In the genomic region with DNA sequence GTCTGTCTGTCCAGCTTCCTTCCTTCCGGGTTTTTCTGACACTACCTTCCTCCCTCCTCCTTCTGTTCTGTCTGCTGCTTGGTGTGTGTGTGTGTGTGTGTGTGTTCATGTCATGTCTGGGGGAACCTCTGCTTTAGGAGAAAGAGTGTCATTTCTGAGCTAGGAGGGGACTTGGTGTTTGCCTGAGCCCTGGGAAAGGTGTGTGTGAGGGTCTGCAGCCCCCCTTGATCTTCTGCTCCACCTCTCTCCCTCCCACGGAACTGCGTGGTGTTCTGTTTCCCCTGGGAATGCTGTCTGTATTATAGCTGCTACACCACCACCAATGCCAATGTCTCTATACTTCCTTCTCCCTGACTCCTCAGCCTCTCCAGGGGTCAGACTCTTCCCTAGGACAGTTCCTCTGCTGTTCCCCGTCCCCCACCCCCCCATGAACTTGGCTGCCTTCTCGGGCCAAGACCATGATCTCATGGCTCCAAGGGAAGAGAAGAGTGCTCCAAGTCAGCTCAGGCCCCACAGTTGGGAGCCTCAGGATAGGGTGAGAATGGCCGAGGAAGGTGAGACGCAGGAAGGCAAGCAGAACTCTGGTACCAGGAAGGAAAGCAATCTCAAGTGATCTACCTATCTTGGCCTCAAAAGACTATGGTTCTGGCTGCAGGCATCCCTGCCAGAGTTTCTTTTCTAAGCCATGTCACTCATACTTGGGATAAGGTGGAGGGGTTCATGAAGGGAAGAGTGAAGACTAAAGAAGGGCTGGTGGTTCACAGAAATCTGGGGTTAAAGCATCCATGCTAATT, we compare ENCODE assay signal across 9 mouse cellular contexts. TPM values are rescaled to one million over a fixed set of nuclear protein-coding genes. Genes with fewer than 3 reads are reported as not detected.
DNase-seq lines count a peak whose midpoint lies in the region; ATAC-seq and TF ChIP-seq lines count a peak whose summit lies in the region.
"Had no signal": no experiment of that assay in that cellular context is flagged by ENCODE, and none has a peak within 500 bp of the region (broad histone marks: within the 10 kb centered on the region; RNA-seq: fewer than 3 reads in every experiment).

No protein-coding gene starts in this region.

- no peaks in the 10 kb centered on the region for H3K9me3 ChIP-seq in heart, embryonic 15.5 days (replicated peaks)
- no peaks in the 10 kb centered on the region for H3K9me3 ChIP-seq in liver, embryonic 11.5 days (ENCODE audit: control insufficient read depth, low read length)
- H3K9me3 ChIP-seq in stomach, postnatal 0 days (ENCODE audit: control insufficient read depth, low read length) = no peaks in the 10 kb centered on the region

- peak overlapping the region; percentile 85 for H3K4me2 ChIP-seq in heart, embryonic 15.5 days
- H3K4me2 ChIP-seq in liver, embryonic 11.5 days = peak overlapping the region; percentile 84
- H3K4me2 ChIP-seq in stomach, postnatal 0 days (replicated peaks; ENCODE audit: low read depth) = peak overlapping the region; percentile 77

- no peak for TF ChIP-seq EP300 in stomach, postnatal 0 days (optimal IDR thresholded peaks at IDR 0.05)

- WGBS in heart, embryonic 15.5 days = 14% methylated on average over 7 of the region's 7 CpGs
- WGBS in liver, embryonic 11.5 days = 36% methylated on average over 7 of the region's 7 CpGs
- 6% methylated on average over 7 of the region's 7 CpGs for WGBS in stomach, postnatal 0 days

- no peak overlapping the region for H3K27ac ChIP-seq in cortical plate, adult 2 months (ENCODE audit: insufficient read depth, low read length)
- H3K27ac ChIP-seq in heart, embryonic 15.5 days = peak overlapping the region; percentile 93
- 0 out of 2 replicates have a peak overlapping the region, but pooled peaks have one; percentile 15 for H3K27ac ChIP-seq in liver, embryonic 11.5 days (ENCODE audit: low read depth, low read length)
- peak overlapping the region; percentile 98 for H3K27ac ChIP-seq in stomach, postnatal 0 days (replicated peaks)

- no peaks in the 10 kb centered on the region for H3K36me3 ChIP-seq in heart, embryonic 15.5 days
- H3K36me3 ChIP-seq in liver, embryonic 11.5 days (ENCODE audit: control insufficient read depth, insufficient read depth, low read length) = no peaks in the 10 kb centered on the region
- no peaks in the 10 kb centered on the region for H3K36me3 ChIP-seq in stomach, postnatal 0 days (ENCODE audit: control insufficient read depth, insufficient read depth, low read length)

- no peaks in the 10 kb centered on the region for H3K27me3 ChIP-seq in heart, embryonic 15.5 days
- peaks cover 3% of the 10 kb centered on the region; the same call in 1 of the 2 replicates for H3K27me3 ChIP-seq in liver, embryonic 11.5 days (replicated peaks; ENCODE audit: control insufficient read depth, insufficient read depth, low read length)
- H3K27me3 ChIP-seq in stomach, postnatal 0 days (ENCODE audit: control insufficient read depth, insufficient read depth, low read length) = no peaks in the 10 kb centered on the region

- H3K4me1 ChIP-seq in cortical plate, adult 2 months (ENCODE audit: control insufficient read depth, insufficient read depth, low read length) = peaks cover 19% of the 10 kb centered on the region
- peaks cover 70% of the 10 kb centered on the region for H3K4me1 ChIP-seq in heart, embryonic 15.5 days (replicated peaks)
- H3K4me1 ChIP-seq in liver, embryonic 11.5 days (replicated peaks; ENCODE audit: control insufficient read depth, insufficient read depth, low read length) = peaks cover 58% of the 10 kb centered on the region
- peaks cover 31% of the 10 kb centered on the region for H3K4me1 ChIP-seq in stomach, postnatal 0 days (replicated peaks; ENCODE audit: control insufficient read depth, insufficient read depth)

- TF ChIP-seq CTCF in cortical plate, adult 2 months (IDR thresholded peaks at IDR 0.05; ENCODE audit: extremely low read depth, insufficient read depth, low read length) = no peak
- no peak for TF ChIP-seq CTCF in stomach, postnatal 0 days (IDR thresholded peaks at IDR 0.05; ENCODE audit: low read depth)

- peak overlapping the region; percentile 97 for H3K9ac ChIP-seq in heart, embryonic 15.5 days
- H3K9ac ChIP-seq in liver, embryonic 11.5 days (ENCODE audit: low read depth, low read length) = peak overlapping the region; percentile 80; the same call in 1 of the 2 replicates
- H3K9ac ChIP-seq in stomach, postnatal 0 days (ENCODE audit: low read length) = peak overlapping the region; percentile 94

- peak overlapping the region; percentile 95 for H3K4me3 ChIP-seq in cortical plate, adult 2 months (ENCODE audit: insufficient read depth, low read length)
- peak overlapping the region; percentile 87 for H3K4me3 ChIP-seq in heart, embryonic 15.5 days
- peak overlapping the region; percentile 78 for H3K4me3 ChIP-seq in liver, embryonic 11.5 days (ENCODE audit: low read depth, low read length)
- peak overlapping the region; percentile 99 for H3K4me3 ChIP-seq in stomach, postnatal 0 days (ENCODE audit: low read depth, low read length)

- peak; percentile 23 for DNase-seq in layer of hippocampus, adult 11-12 months (ENCODE audit: low spot score)
- DNase-seq in layer of hippocampus, postnatal 36 days = no peak
- no peak for DNase-seq in liver, embryonic 11.5 days (ENCODE audit: low spot score)
- peak; percentile 21 for DNase-seq in stomach, postnatal 0 days (ENCODE audit: low spot score)
- DNase-seq in embryo, embryonic 11 days = no peak
- DNase-seq in spleen, postnatal 14 days (ENCODE audit: low spot score in 2 of 2) = no peak

- no peak for TF ChIP-seq POLR2A in cortical plate, adult 2 months (IDR thresholded peaks at IDR 0.05; ENCODE audit: extremely low read depth, insufficient read depth, low read length)

- ATAC-seq in heart, embryonic 15.5 days (replicated peaks; ENCODE audit: insufficient number of reproducible peaks, insufficient read depth, low FRiP score, low read depth) = no peak
- no peak for ATAC-seq in liver, embryonic 11.5 days (replicated peaks; ENCODE audit: low FRiP score)
- ATAC-seq in stomach, postnatal 0 days (ENCODE audit: low FRiP score, low TSS enrichment) = no peak

RNA-seq across cellular contexts. Expression of gene Bcl9l, which starts 1.9 kb away (rescaled TPM):
- 10 to 100 TPM; 70.9 to 75.7 TPM for total RNA-seq in layer of hippocampus, postnatal 36 days (2021)
- 13.8 and 14.6 TPM in 2 replicates for polyA plus RNA-seq in cortical plate, adult 2 months (2012; rRNA removed)
- polyA plus RNA-seq in heart, embryonic 15.5 days (2015; fragmentation: Nextera tagmentation; extraction: Ambion mirVana) = 9.1 and 12.6 TPM in 2 replicates
- 4.1 and 5.0 TPM in 2 replicates for polyA plus RNA-seq in liver, embryonic 11.5 days (2014; fragmentation: Nextera tagmentation; extraction: Ambion mirVana)
- polyA plus RNA-seq in stomach, postnatal 0 days (2015; fragmentation: Nextera tagmentation; extraction: Ambion mirVana) = 5.2 and 6.1 TPM in 2 replicates

RNA-seq across cellular contexts. Expression of gene Upk2, which starts 29.7 kb away (rescaled TPM):
- not detected for total RNA-seq in layer of hippocampus, postnatal 36 days (2021)
- polyA plus RNA-seq in cortical plate, adult 2 months (2012; rRNA removed) = 0.11 TPM in 1 of 2 replicates, not detected in the other
- polyA plus RNA-seq in heart, embryonic 15.5 days (2015; fragmentation: Nextera tagmentation; extraction: Ambion mirVana) = 0.63 TPM in 1 of 2 replicates, not detected in the other
- polyA plus RNA-seq in liver, embryonic 11.5 days (2014; fragmentation: Nextera tagmentation; extraction: Ambion mirVana) = not detected in 2 replicates
- polyA plus RNA-seq in stomach, postnatal 0 days (2015; fragmentation: Nextera tagmentation; extraction: Ambion mirVana) = 5.4 and 7.0 TPM in 2 replicates
- total RNA-seq: adrenal gland, adult 18-20 months had no signal

RNA-seq across cellular contexts. Expression of gene Foxr1, which starts 43.6 kb away (rescaled TPM):
- total RNA-seq in layer of hippocampus, postnatal 36 days (2021) = not detected
- 0.04 TPM in 1 of 2 replicates, not detected in the other for polyA plus RNA-seq in cortical plate, adult 2 months (2012; rRNA removed)
- not detected in 2 replicates for polyA plus RNA-seq in heart, embryonic 15.5 days (2015; fragmentation: Nextera tagmentation; extraction: Ambion mirVana)
- polyA plus RNA-seq in liver, embryonic 11.5 days (2014; fragmentation: Nextera tagmentation; extraction: Ambion mirVana) = not detected in 2 replicates
- polyA plus RNA-seq in stomach, postnatal 0 days (2015; fragmentation: Nextera tagmentation; extraction: Ambion mirVana) = 0.05 TPM in 1 of 2 replicates, not detected in the other
- total RNA-seq: adrenal gland, adult 18-20 months had no signal

Comparison
In these comparisons a context has a peak if more than half of its experiments do, and no peak if none do; other contexts are left out.
1. DNase-seq: peak in layer of hippocampus, adult 11-12 months (single experiment) and stomach, postnatal 0 days (single experiment); none in layer of hippocampus, postnatal 36 days (0 of 2), liver, embryonic 11.5 days (single experiment), embryo, embryonic 11 days (single experiment) and spleen, postnatal 14 days (0 of 2).
2. Peak in every context shown above with its lines, with median percentiles within 50 percentile points of each other: H3K4me3 ChIP-seq, H3K4me2 ChIP-seq and H3K9ac ChIP-seq.